Mouse (Mus musculus) megakaryocyte-erythroid progenitor cell, adult 5 weeks (primary cell): ENCODE data around the gene Scyl3. TPM values are rescaled to one million over a fixed set of nuclear protein-coding genes. Genes with fewer than 3 reads are reported as not detected.

Experiments
- polyA plus RNA-seq: library from polyadenylated mRNA; stranded (reverse); fragments of >175 nt; gene quantifications from 2 replicates; pipeline ENCODE4 v1.2.3, GENCODE M21; 2012

The Scyl3 gene
- 5.3 and 6.5 TPM in 2 replicates for polyA plus RNA-seq

GRCm38 (mm10) chr1:163928846-163929245, at the start of gene Scyl3:
TSS of gene Scyl3 (plus strand) at chr1:163929100.

GRCm38 (mm10) chr1:163994721-163995608, 66.1 kb downstream of the Scyl3 start, which contains the start of the genes BC055324 and Mettl18:
TSS of gene BC055324 (minus strand) at chr1:163994796.
TSS of gene Mettl18 (plus strand) at chr1:163994889.

Other genes starting within 250 kb of the Scyl3 start
- gene Mettl11b, start 203.9 kb upstream of the Scyl3 start, polyA plus RNA-seq = not detected in 2 replicates
- 2.9 and 3.1 TPM in 2 replicates for gene Kifap3, start 149.5 kb upstream of the Scyl3 start, polyA plus RNA-seq
- 1.5 and 1.9 TPM in 2 replicates for gene BC055324, start 65.7 kb downstream of the Scyl3 start, polyA plus RNA-seq
- gene Mettl18, start 65.8 kb downstream of the Scyl3 start, polyA plus RNA-seq = 0.48 and 0.61 TPM in 2 replicates
- gene Sele, start 119.1 kb downstream of the Scyl3 start, polyA plus RNA-seq = 0.02 TPM in 2 replicates
- 22.7 and 29.7 TPM in 2 replicates for gene Sell, start 132.9 kb downstream of the Scyl3 start, polyA plus RNA-seq
- gene Selp, start 186.2 kb downstream of the Scyl3 start, polyA plus RNA-seq = 7.9 and 8.3 TPM in 2 replicates
- 0.56 and 0.65 TPM in 2 replicates for gene F5, start 222.7 kb downstream of the Scyl3 start, polyA plus RNA-seq